Comparison of ENCODE assay signal across 14 mouse cellular contexts in the genomic region with DNA sequence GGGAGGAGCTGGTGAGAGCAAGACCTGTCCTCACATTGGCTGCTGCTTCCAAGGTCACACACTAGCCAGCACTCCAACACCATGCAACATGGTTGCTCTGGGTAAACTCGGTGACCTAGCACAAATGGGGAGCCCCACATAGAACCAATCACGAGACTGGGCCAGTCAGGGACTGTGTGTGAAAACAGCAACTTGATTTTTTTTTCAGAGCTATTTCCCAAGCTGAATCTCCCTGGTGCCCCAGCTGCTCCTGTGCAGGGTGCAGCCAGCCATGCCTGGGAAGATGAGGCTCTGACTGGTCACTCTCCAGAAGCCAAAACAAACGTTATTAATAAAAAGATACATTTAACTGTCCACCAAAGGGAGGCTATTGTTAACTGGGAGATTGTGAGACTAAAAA.
DNase-seq lines count a peak whose midpoint lies in the region; ATAC-seq and TF ChIP-seq lines count a peak whose summit lies in the region.
"Had no signal": no experiment of that assay in that cellular context is flagged by ENCODE, and none has a peak within 500 bp of the region (broad histone marks: within the 10 kb centered on the region; RNA-seq: fewer than 3 reads in every experiment).

No protein-coding gene starts in this region.

- TF ChIP-seq EP300 in stomach, postnatal 0 days (optimal IDR thresholded peaks at IDR 0.05), result no peak
- TF ChIP-seq EP300 in lung, postnatal 0 days (IDR thresholded peaks at IDR 0.05), result no peak

- 45% methylated on average over 3 of the region's 3 CpGs for WGBS in stomach, embryonic 14.5 days
- WGBS in stomach, postnatal 0 days, result 37% methylated on average over 3 of the region's 3 CpGs
- WGBS in forebrain, embryonic 14.5 days, result 6% methylated on average over 3 of the region's 3 CpGs
- WGBS in midbrain, embryonic 11.5 days, result 37% methylated on average over 3 of the region's 3 CpGs
- 38% methylated on average over 3 of the region's 3 CpGs for WGBS in lung, postnatal 0 days
- WGBS in limb, embryonic 10.5 days, result 75% methylated on average over 3 of the region's 3 CpGs

- no peaks in the 10 kb centered on the region for H3K9me3 ChIP-seq in stomach, embryonic 14.5 days (ENCODE audit: control insufficient read depth, low read depth, low read length)
- H3K9me3 ChIP-seq in stomach, postnatal 0 days (ENCODE audit: control insufficient read depth, low read length), result no peaks in the 10 kb centered on the region
- H3K9me3 ChIP-seq in forebrain, embryonic 14.5 days (replicated peaks; ENCODE audit: control insufficient read depth, low read length), result no peaks in the 10 kb centered on the region
- no peaks in the 10 kb centered on the region for H3K9me3 ChIP-seq in midbrain, embryonic 11.5 days (ENCODE audit: control insufficient read depth, low read length)
- H3K9me3 ChIP-seq in lung, postnatal 0 days (ENCODE audit: low read length), result no peaks in the 10 kb centered on the region
- no peaks in the 10 kb centered on the region for H3K9me3 ChIP-seq in limb, embryonic 10.5 days (replicated peaks)

- no peak overlapping the region for H3K4me3 ChIP-seq in stomach, embryonic 14.5 days (ENCODE audit: low read depth, low read length)
- no peak overlapping the region for H3K4me3 ChIP-seq in stomach, postnatal 0 days (ENCODE audit: low read depth, low read length)
- no peak overlapping the region for H3K4me3 ChIP-seq in forebrain, embryonic 14.5 days (ENCODE audit: low read depth, low read length)
- no peak overlapping the region for H3K4me3 ChIP-seq in midbrain, embryonic 11.5 days (ENCODE audit: low read depth, low read length)
- H3K4me3 ChIP-seq in lung, postnatal 0 days (ENCODE audit: low read depth, low read length), result no peak overlapping the region
- H3K4me3 ChIP-seq in limb, embryonic 10.5 days, result no peak overlapping the region
- H3K4me3 ChIP-seq: myocyte had no signal

- H3K9ac ChIP-seq in stomach, embryonic 14.5 days (replicated peaks; ENCODE audit: low read depth, low read length), result no peak overlapping the region
- no peak overlapping the region for H3K9ac ChIP-seq in stomach, postnatal 0 days (ENCODE audit: low read length)
- no peak overlapping the region for H3K9ac ChIP-seq in forebrain, embryonic 14.5 days (ENCODE audit: low read length)
- H3K9ac ChIP-seq in midbrain, embryonic 11.5 days (ENCODE audit: low read length), result no peak overlapping the region
- no peak overlapping the region for H3K9ac ChIP-seq in lung, postnatal 0 days (replicated peaks; ENCODE audit: low read depth)

- H3K4me2 ChIP-seq in stomach, embryonic 14.5 days (replicated peaks; ENCODE audit: low read depth, low read length), result no peak overlapping the region
- H3K4me2 ChIP-seq in stomach, postnatal 0 days (replicated peaks; ENCODE audit: low read depth), result no peak overlapping the region
- H3K4me2 ChIP-seq in forebrain, embryonic 14.5 days (ENCODE audit: low read length), result no peak overlapping the region
- H3K4me2 ChIP-seq in midbrain, embryonic 11.5 days, result no peak overlapping the region
- H3K4me2 ChIP-seq in lung, postnatal 0 days (replicated peaks; ENCODE audit: low read depth, low read length), result no peak overlapping the region
- H3K4me2 ChIP-seq: heart, embryonic 11.5 days; liver, embryonic 11.5 days had no signal

- TF ChIP-seq CTCF in stomach, postnatal 0 days (IDR thresholded peaks at IDR 0.05; ENCODE audit: low read depth), result no peak
- no peak for TF ChIP-seq CTCF in lung, postnatal 0 days (IDR thresholded peaks at IDR 0.05)

- H3K27ac ChIP-seq in stomach, embryonic 14.5 days (ENCODE audit: low read length), result 0 out of 2 replicates have a peak overlapping the region, but pooled peaks have one; percentile 10
- H3K27ac ChIP-seq in stomach, postnatal 0 days (replicated peaks), result no peak overlapping the region
- H3K27ac ChIP-seq in forebrain, embryonic 14.5 days (ENCODE audit: low read depth, low read length), result peak overlapping the region; percentile 52; the same call in 1 of the 2 replicates
- H3K27ac ChIP-seq in midbrain, embryonic 11.5 days (ENCODE audit: low read depth, low read length), result peak overlapping the region; percentile 65
- no peak overlapping the region for H3K27ac ChIP-seq in lung, postnatal 0 days (ENCODE audit: low read length)
- no peak overlapping the region for H3K27ac ChIP-seq in limb, embryonic 10.5 days

- no peak for ATAC-seq in stomach, embryonic 14.5 days (ENCODE audit: insufficient number of reproducible peaks, insufficient read depth, low FRiP score, low read depth)
- ATAC-seq in stomach, postnatal 0 days (ENCODE audit: low FRiP score, low TSS enrichment), result no peak
- ATAC-seq in forebrain, embryonic 14.5 days, result peak; percentile 47
- ATAC-seq in midbrain, embryonic 11.5 days (ENCODE audit: low FRiP score), result peak; percentile 56
- ATAC-seq in lung, postnatal 0 days, result no peak

- no peaks in the 10 kb centered on the region for H3K27me3 ChIP-seq in stomach, embryonic 14.5 days (ENCODE audit: control insufficient read depth, insufficient read depth, low read length)
- no peaks in the 10 kb centered on the region for H3K27me3 ChIP-seq in stomach, postnatal 0 days (ENCODE audit: control insufficient read depth, insufficient read depth, low read length)
- H3K27me3 ChIP-seq in forebrain, embryonic 14.5 days (replicated peaks; ENCODE audit: control insufficient read depth, insufficient read depth, low read length), result 0 out of 2 replicates have a peak, but pooled peaks cover 11% of the 10 kb centered on the region
- H3K27me3 ChIP-seq in midbrain, embryonic 11.5 days (ENCODE audit: control insufficient read depth, insufficient read depth, low read length), result no peaks in the 10 kb centered on the region; the same call in 1 of the 2 replicates
- no peaks in the 10 kb centered on the region for H3K27me3 ChIP-seq in lung, postnatal 0 days (replicated peaks; ENCODE audit: insufficient read depth, low read length)
- H3K27me3 ChIP-seq in limb, embryonic 10.5 days (ENCODE audit: low read depth, poor library complexity, severe bottlenecking), result no peaks in the 10 kb centered on the region; the same call in 1 of the 2 replicates

- no peaks in the 10 kb centered on the region for H3K36me3 ChIP-seq in stomach, embryonic 14.5 days (ENCODE audit: control insufficient read depth, insufficient read depth, low read length)
- H3K36me3 ChIP-seq in stomach, postnatal 0 days (ENCODE audit: control insufficient read depth, insufficient read depth, low read length), result no peaks in the 10 kb centered on the region
- no peaks in the 10 kb centered on the region for H3K36me3 ChIP-seq in forebrain, embryonic 14.5 days (ENCODE audit: control insufficient read depth, insufficient read depth, low read length)
- no peaks in the 10 kb centered on the region for H3K36me3 ChIP-seq in midbrain, embryonic 11.5 days (ENCODE audit: control insufficient read depth, insufficient read depth, low read length)
- no peaks in the 10 kb centered on the region for H3K36me3 ChIP-seq in lung, postnatal 0 days (ENCODE audit: insufficient read depth, low read length)
- no peaks in the 10 kb centered on the region for H3K36me3 ChIP-seq in limb, embryonic 10.5 days

- no peak for DNase-seq in stomach, postnatal 0 days (ENCODE audit: low spot score)
- DNase-seq in forebrain, embryonic 14.5 days (ENCODE audit: low spot score), result no peak
- peak; percentile 87 for DNase-seq in midbrain, embryonic 11.5 days (ENCODE audit: low spot score, missing footprints)
- DNase-seq in retina, postnatal 1 day, result peak; percentile 82
- DNase-seq in lung, postnatal 0 days (ENCODE audit: low spot score), result no peak
- DNase-seq in right cerebral cortex, postnatal 4 days, result no peak
- no peak for DNase-seq in limb, embryonic 10.5 days (ENCODE audit: low spot score)
- DNase-seq: adrenal gland, postnatal 14 days; cerebellum, adult 11-12 months; kidney, postnatal 36 days had no signal

- no peaks in the 10 kb centered on the region for H3K4me1 ChIP-seq in stomach, embryonic 14.5 days (ENCODE audit: control insufficient read depth, insufficient read depth, low read length)
- no peaks in the 10 kb centered on the region for H3K4me1 ChIP-seq in stomach, postnatal 0 days (replicated peaks; ENCODE audit: control insufficient read depth, insufficient read depth)
- H3K4me1 ChIP-seq in forebrain, embryonic 14.5 days (ENCODE audit: control insufficient read depth, insufficient read depth, low read length), result peaks cover 21% of the 10 kb centered on the region
- H3K4me1 ChIP-seq in midbrain, embryonic 11.5 days (ENCODE audit: control insufficient read depth, insufficient read depth, low read length), result peaks cover 34% of the 10 kb centered on the region
- H3K4me1 ChIP-seq in lung, postnatal 0 days (ENCODE audit: insufficient read depth, low read depth, low read length), result no peaks in the 10 kb centered on the region
- peaks cover 12% of the 10 kb centered on the region for H3K4me1 ChIP-seq in limb, embryonic 10.5 days

Comparison
In these comparisons a context has a peak if more than half of its experiments do, and no peak if none do; other contexts are left out.
1. H3K27ac ChIP-seq: peak in stomach, embryonic 14.5 days (single experiment), forebrain, embryonic 14.5 days (single experiment) and midbrain, embryonic 11.5 days (single experiment); none in stomach, postnatal 0 days (single experiment), lung, postnatal 0 days (single experiment) and limb, embryonic 10.5 days (single experiment).
2. ATAC-seq: peak in forebrain, embryonic 14.5 days (single experiment) and midbrain, embryonic 11.5 days (single experiment); none in stomach, embryonic 14.5 days (single experiment), stomach, postnatal 0 days (single experiment) and lung, postnatal 0 days (single experiment).
3. DNase-seq: peak in midbrain, embryonic 11.5 days (single experiment) and retina, postnatal 1 day (single experiment); none in stomach, postnatal 0 days (single experiment), forebrain, embryonic 14.5 days (single experiment), lung, postnatal 0 days (single experiment), right cerebral cortex, postnatal 4 days (single experiment) and limb, embryonic 10.5 days (single experiment).